Mouse (Mus musculus) stomach, embryonic 14.5 days (tissue): Measurements from ENCODE around the gene Tbc1d24. TPM values are rescaled to one million over a fixed set of nuclear protein-coding genes. Genes with fewer than 3 reads are reported as not detected.

Experiments used
- ATAC-seq: fragments of 200-750 bp; cut with Nextera tagmentation; 2 replicates; pipeline ENCODE4 v1.8.0; 2017; ENCODE audit warnings: low read depth, moderate TSS enrichment; ENCODE audit not compliant: insufficient number of reproducible peaks, insufficient read depth, low FRiP score
- H3K27ac ChIP-seq: fragments of 300-500 bp; sonication (generic); 2 replicates; pipeline ENCODE4 v1.5.1; 2014; ENCODE audit warnings: mild to moderate bottlenecking, low read length, moderate library complexity, mixed read lengths
- H3K27me3 ChIP-seq: fragments of 300-500 bp; sonication (generic); 2 replicates; pipeline ENCODE4 v1.6.1; 2014; ENCODE audit warnings: low read length, control low read depth, mixed read lengths; ENCODE audit not compliant: control insufficient read depth, insufficient read depth
- H3K36me3 ChIP-seq: fragments of 300-500 bp; sonication (generic); 2 replicates; pipeline ENCODE4 v1.6.1; 2014; ENCODE audit warnings: mild to moderate bottlenecking, control low read depth, low read length, moderate library complexity, mixed read lengths; ENCODE audit not compliant: control insufficient read depth, insufficient read depth
- H3K4me1 ChIP-seq: fragments of 300-500 bp; sonication (generic); 2 replicates; pipeline ENCODE4 v1.6.1; 2014; ENCODE audit warnings: low read length, control low read depth, mixed read lengths; ENCODE audit not compliant: control insufficient read depth, insufficient read depth
- H3K4me2 ChIP-seq: fragments of 300-500 bp; sonication (generic); replicated peaks from 2 replicates; pipeline ENCODE4 v1.6.1; 2014; ENCODE audit warnings: low read depth, low read length, control low read depth
- H3K4me3 ChIP-seq: fragments of 300-500 bp; sonication (generic); 2 replicates; pipeline ENCODE4 v1.5.1; 2014; ENCODE audit warnings: low read depth, low read length, control low read depth
- H3K9ac ChIP-seq: fragments of 300-500 bp; sonication (generic); replicated peaks from 2 replicates; pipeline ENCODE4 v1.6.1; 2014; ENCODE audit warnings: low read depth, mild to moderate bottlenecking, control low read depth, low read length, moderate library complexity, mixed read lengths
- H3K9me3 ChIP-seq: fragments of 300-500 bp; sonication (generic); 2 replicates; pipeline ENCODE4 v1.6.1; 2016; ENCODE audit warnings: low read depth, low read length, control low read depth; ENCODE audit not compliant: control insufficient read depth
- WGBS: fragments of 180-500 bp; shearing (Covaris S2); extraction: QIAGEN DNeasy Blood & Tissue Kit; methylation state at CpG from one replicate; pipeline ENCODE4 v1.1.7; 2014; 5-methylcytosine and 5-hydroxymethylcytosine counted together
- polyA plus RNA-seq: library from polyadenylated mRNA; unstranded; fragments of >200 nt; fragmentation: Nextera tagmentation; extraction: Ambion mirVana; gene quantifications from 2 replicates; pipeline ENCODE4 v1.2.1, GENCODE M21; 2014

Tbc1d24 gene
- polyA plus RNA-seq, 1 experiment from 2014 or later: 6.3 TPM

DNA sequence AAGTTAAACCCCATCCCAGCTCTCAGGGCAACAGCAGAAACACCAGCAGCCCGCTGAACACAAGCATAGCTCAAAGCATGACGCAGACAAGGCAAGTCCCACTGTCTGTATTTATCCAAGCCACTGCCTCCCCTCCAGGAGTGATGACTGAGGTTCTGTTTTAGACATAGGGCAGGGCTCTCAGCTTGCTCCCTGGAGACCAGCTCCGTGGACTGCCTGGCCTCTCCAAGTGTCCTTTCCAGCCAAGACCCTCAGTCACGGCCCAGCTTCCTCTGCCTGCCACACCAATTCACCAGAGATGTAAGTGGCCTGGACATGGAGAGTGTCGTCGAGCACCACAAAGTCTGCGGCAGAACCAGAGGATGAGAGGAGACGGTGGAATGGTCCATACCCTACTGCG, 49.6 kb downstream of the Tbc1d24 start:
- peaks cover 3% of the 10 kb centered on the region; the same call in 1 of the 2 replicates for H3K4me1 ChIP-seq
- peaks cover 11% of the 10 kb centered on the region for H3K36me3 ChIP-seq
- H3K27me3 ChIP-seq: no peaks in the 10 kb centered on the region
- no peak for ATAC-seq
- H3K4me2 ChIP-seq: no peak overlapping the region
- 88% methylated on average over 9 of the region's 9 CpGs for WGBS
- no peak overlapping the region for H3K9ac ChIP-seq
- no peak overlapping the region for H3K27ac ChIP-seq
- no peaks in the 10 kb centered on the region for H3K9me3 ChIP-seq
- H3K4me3 ChIP-seq: no peak overlapping the region

DNA sequence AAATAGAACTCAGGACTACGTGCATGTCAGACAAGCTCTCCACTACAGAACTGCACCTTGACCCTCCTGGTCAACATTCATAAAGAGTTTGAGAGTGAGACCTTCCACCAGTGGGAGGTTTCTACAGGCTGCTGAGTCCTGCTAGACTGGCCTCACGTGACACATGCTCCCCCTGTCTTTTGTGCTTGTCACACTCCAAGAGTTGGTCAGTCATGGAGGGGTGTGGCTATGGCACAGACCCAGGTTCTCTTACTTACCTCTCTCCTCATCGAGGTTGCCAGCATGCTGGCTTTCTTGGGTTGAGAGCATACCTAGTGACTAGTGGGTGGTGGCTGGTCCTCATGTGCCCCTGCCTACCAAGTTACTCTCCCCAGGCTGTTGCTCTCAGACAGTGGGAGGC, 50.9 kb downstream of the Tbc1d24 start:
- Histone ChIP-seq H3K4me2 (no peak overlapping the region), H3K9ac (no peak overlapping the region), H3K9me3 (no peaks in the 10 kb centered on the region), H3K4me3 (no peak overlapping the region), H3K27ac (no peak overlapping the region), H3K27me3 (no peaks in the 10 kb centered on the region), H3K4me1 (peaks cover 3% of the 10 kb centered on the region; the same call in 1 of the 2 replicates), H3K36me3 (peaks cover 11% of the 10 kb centered on the region)
- ATAC-seq: no peak
- 66% methylated on average over 3 of the region's 3 CpGs for WGBS

DNA sequence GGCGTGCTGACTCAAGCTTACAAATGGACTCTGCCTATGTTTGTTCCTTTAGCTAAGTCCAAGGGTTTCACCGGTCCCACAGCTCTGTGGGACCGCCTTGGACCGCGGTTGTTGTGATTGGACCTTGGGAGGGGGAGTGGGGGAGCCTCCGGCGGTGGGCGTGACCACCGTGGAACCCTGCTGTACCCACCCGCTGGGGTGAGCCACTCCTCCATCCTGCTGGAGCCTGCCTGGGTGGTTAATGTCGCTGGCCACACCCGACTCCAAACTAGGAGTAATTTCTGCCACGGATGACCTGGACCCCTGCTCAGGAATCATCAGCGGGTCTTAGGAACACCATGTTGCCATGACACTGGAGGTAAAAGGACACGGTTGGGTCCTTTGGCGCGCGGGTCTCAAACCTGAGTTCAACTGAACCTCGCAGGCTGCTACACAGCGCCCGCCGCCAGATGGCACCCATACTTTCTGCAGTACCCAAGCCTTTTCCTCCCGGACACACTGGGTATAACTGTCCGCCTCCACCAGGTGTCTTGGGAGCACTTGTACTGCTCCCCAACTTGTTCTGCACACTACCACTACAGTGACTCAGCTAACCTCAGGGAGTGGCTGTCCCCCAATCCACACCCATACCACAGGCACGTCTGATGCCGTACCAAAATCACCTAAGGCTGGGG, 53.3 kb downstream of the Tbc1d24 start:
- Histone ChIP-seq H3K27me3 (no peaks in the 10 kb centered on the region), H3K36me3 (peaks cover 6% of the 10 kb centered on the region; the same call in 1 of the 2 replicates), H3K27ac (no peak overlapping the region), H3K9ac (0 out of 2 replicates have a peak overlapping the region, but pooled peaks have one; percentile 25), H3K4me1 (peaks cover 3% of the 10 kb centered on the region; the same call in 1 of the 2 replicates), H3K4me3 (peak overlapping the region; percentile 32), H3K9me3 (no peaks in the 10 kb centered on the region), H3K4me2 (peak overlapping the region; percentile 80)
- ATAC-seq: peak; percentile 93
- WGBS: 1% methylated on average over 26 of the region's 26 CpGs

DNA sequence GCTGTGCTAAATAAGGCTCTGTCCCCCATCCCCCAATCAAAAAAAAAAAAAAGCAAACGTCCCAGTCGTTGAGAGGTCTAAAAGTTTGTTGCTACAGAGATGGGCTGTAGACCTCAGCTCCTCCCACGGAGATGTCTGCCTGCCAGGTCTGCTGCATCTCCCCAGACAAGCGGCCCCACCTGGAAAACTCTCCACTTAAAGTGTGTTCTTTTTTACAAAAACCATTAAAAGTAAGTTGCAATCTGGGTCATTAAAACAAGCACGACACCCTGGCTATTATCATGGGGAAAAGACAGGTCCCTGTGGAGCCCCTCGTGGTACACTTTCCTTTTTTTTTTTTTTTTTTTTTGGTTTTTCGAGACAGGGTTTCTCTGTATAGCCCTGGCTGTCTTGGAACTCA, 54.0 kb downstream of the Tbc1d24 start:
- Histone ChIP-seq H3K4me3 (peak overlapping the region; percentile 32), H3K9ac (no peak overlapping the region), H3K36me3 (peaks cover 6% of the 10 kb centered on the region; the same call in 1 of the 2 replicates), H3K4me2 (peak overlapping the region; percentile 80), H3K9me3 (no peaks in the 10 kb centered on the region), H3K27ac (no peak overlapping the region), H3K4me1 (peaks cover 3% of the 10 kb centered on the region; the same call in 1 of the 2 replicates), H3K27me3 (no peaks in the 10 kb centered on the region)
- ATAC-seq: no peak
- WGBS: 11% methylated on average over 7 of the region's 7 CpGs

DNA sequence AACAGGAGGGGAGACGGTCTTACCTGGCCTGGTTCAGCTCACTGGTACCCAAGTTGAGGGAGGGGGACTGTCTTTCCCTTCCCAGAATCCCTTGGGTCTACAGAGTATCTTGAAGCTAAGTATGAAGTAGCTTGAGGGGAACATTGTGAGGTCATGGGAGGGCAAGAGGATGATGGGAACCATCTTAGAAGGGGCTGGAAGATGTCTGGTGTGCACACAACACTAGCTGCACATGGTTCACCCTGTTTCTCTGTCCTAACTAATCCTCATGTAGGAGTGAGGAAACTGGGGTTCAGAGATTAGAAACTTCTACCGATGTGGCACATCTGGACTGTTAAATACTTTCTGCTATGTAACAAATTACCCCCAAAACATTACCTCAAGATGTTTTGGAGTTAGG, 54.5 kb downstream of the Tbc1d24 start, which contains the start of gene Pdpk1:
Pdpk1 (minus strand) TSS at position 101 of the 400 bp plus-strand sequence.
- H3K4me1 ChIP-seq: peaks cover 3% of the 10 kb centered on the region; the same call in 1 of the 2 replicates
- no peak within 1 kb of the TSS for H3K27ac ChIP-seq
- H3K36me3 ChIP-seq: peaks cover 6% of the 10 kb centered on the region; the same call in 1 of the 2 replicates
- peak within 1 kb of the TSS; percentile 32 for H3K4me3 ChIP-seq
- H3K27me3 ChIP-seq: no peaks in the 10 kb centered on the region
- ATAC-seq: no peak
- H3K4me2 ChIP-seq: peak within 1 kb of the TSS; percentile 80
- no peaks in the 10 kb centered on the region for H3K9me3 ChIP-seq
- 0 out of 2 replicates have a peak within 1 kb of the TSS, but pooled peaks have one; percentile 25 for H3K9ac ChIP-seq
- 80% methylated on average over 2 of the region's 2 CpGs for WGBS

DNA sequence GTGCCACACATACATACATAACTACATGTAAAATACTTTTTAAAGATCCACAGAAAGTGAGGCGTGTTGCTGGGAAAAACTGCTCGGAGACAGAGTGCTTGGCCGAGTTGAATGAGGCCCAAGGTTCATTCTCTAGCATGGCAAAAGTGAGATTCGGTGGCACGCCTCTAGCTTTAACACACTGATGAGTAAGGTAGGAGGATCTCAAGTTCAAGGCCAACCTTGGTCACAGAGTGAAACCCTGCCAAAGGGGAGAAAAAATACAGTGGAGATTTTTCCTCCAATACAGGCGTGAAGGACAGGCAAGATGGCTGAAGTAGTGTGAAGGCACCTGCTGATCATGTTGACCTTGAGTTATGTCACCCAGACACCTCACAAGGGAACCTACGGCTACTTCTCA, 55.9 kb downstream of the Tbc1d24 start:
- H3K27me3 ChIP-seq: no peaks in the 10 kb centered on the region
- no peak overlapping the region for H3K9ac ChIP-seq
- WGBS: 87% methylated on average over 7 of the region's 7 CpGs
- no peaks in the 10 kb centered on the region for H3K9me3 ChIP-seq
- H3K27ac ChIP-seq: no peak overlapping the region
- H3K4me2 ChIP-seq: no peak overlapping the region
- no peaks in the 10 kb centered on the region for H3K36me3 ChIP-seq
- no peak overlapping the region for H3K4me3 ChIP-seq
- peaks cover 3% of the 10 kb centered on the region; the same call in 1 of the 2 replicates for H3K4me1 ChIP-seq
- no peak for ATAC-seq

DNA sequence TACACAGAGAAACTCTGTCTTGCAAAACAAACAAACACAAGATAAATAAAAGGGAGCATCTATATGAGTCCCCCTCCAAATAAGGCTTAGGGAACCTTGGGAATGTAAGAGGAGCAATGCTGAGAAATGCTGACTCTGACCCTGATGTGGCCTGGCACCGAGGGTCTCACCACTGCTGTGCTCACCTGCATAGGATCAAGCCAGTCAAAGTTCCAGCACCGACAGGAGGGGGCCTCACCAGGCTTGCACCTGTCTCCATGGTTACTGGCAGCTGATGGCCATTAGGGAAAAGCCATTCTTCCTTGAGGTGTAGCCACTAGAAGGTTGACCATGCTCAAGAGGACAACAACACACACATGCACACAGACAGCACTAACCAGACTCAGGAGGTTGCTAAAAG, 62.5 kb downstream of the Tbc1d24 start:
- Histone ChIP-seq H3K9me3 (no peaks in the 10 kb centered on the region), H3K36me3 (no peaks in the 10 kb centered on the region), H3K4me2 (no peak overlapping the region), H3K9ac (no peak overlapping the region), H3K4me3 (no peak overlapping the region), H3K27me3 (no peaks in the 10 kb centered on the region), H3K4me1 (peaks cover 10% of the 10 kb centered on the region), H3K27ac (no peak overlapping the region)
- ATAC-seq: no peak
- WGBS: 35% methylated on average over 2 of the region's 2 CpGs

DNA sequence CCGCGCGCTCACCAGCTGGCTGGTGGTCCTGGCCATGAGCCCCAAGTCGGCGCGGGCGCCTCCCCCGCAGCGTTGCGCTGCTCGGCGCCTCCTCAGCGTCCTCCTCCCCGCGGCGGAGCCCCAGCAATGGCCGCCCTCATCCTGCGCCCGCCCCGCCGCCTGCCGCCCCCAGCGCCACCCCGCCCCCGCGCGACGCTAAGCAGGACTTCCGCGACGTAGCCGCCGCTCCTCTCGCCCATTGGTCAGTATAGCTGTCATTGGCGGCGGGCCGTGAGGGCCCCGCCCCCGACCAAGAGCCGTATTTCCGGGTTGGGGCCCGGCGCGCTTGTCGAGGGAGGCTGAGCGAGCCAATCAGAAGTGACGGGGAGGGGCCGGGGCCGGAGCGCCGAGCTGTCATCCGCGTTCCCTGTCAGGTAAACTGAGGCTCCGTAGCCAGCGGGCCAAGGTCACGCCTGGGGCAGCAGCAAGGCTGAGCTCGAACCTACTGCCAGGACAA, 63.9 kb downstream of the Tbc1d24 start:
- H3K9me3 ChIP-seq: no peaks in the 10 kb centered on the region
- H3K4me3 ChIP-seq: peak overlapping the region; percentile 92
- under 1% methylated on average over 46 of the region's 57 CpGs for WGBS
- peaks cover 13% of the 10 kb centered on the region for H3K4me1 ChIP-seq
- H3K4me2 ChIP-seq: peak overlapping the region; percentile 51
- H3K27me3 ChIP-seq: no peaks in the 10 kb centered on the region
- peak overlapping the region; percentile 97 for H3K9ac ChIP-seq
- no peaks in the 10 kb centered on the region for H3K36me3 ChIP-seq
- peak; percentile 98 for ATAC-seq
- peak overlapping the region; percentile 77 for H3K27ac ChIP-seq
